Mouse (Mus musculus): ENCODE measurements around the gene C8b. TPM values are rescaled to one million over a fixed set of nuclear protein-coding genes. Genes with fewer than 3 reads are reported as not detected.

The C8b gene
- total RNA-seq, 4 experiments from 2014 or later = 0.24 TPM; not detected in 3

- no peak for DNase-seq
Measured at GRCm38 (mm10) chr4:104810710-104811286, 44.7 kb downstream of the C8b start.

GRCm38 (mm10) chr4:104813617-104814016 is 47.5 kb downstream of the C8b start:
- DNase-seq = no peak

- no peak for DNase-seq
Measured at GRCm38 (mm10) chr4:104816519-104817232, 50.6 kb downstream of the C8b start.

DNA sequence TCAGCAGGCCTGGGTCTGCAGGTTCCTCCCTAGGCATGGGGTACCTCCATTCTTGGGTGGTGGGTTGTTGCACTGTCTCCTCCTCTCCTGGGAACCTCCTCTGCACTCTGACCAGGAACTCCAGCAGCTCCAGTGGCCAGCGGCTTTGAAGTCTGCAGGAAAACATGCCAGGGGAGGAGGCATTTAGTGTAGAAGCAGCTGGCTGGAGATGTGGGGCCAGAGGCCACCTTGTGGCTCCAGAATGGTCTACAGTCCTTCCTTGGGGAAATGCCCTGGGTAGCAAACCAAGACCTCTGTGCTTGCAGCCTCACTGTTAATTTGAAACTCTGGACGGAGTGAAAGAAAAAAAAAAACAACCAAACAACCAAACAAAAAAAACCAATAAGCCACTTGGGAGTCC is 51.4 kb downstream of the C8b start:
- no peak for DNase-seq

GRCm38 (mm10) chr4:104818986-104819385 is 52.9 kb downstream of the C8b start:
- DNase-seq = peak; percentile 49

- DNase-seq = no peak
Measured at GRCm38 (mm10) chr4:104819891-104820290, 53.8 kb downstream of the C8b start.

- DNase-seq = peak; percentile 73
Measured at GRCm38 (mm10) chr4:104823597-104824101, 57.5 kb downstream of the C8b start.

DNA sequence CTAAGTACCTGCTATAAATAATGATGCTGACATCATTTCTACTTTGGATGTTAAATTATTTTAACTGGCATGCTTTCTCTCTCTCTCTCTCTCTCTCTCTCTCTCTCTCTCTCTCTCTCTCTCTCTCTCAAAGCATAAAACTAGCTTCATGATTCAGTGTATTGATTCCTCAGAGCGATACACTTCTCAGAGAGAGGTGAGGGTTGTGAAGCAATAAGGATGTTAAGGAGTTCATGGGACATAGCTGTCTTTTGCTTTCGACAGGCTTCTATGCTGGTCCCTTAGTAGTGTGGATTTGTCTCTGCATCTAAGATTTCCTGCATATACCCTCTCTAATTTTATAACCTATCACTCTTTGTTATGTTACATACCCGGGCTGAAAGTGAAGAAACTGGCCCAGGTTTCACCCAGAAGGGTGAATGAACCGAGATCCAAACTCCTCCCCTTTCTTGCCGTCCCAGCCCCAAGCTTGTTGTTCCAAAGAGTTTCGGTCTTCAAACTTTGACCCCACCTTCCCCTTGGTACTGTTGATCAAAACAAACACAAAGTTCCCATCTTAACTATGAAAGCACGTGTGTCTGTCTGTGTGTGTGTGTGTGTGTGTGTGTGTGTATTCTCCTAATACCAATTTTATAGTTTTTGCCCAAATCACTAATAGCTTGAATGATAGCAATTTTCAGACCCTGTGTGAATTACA is 58.4 kb downstream of the C8b start:
- DNase-seq = no peak

GRCm38 (mm10) chr4:104828939-104829338 is 62.8 kb downstream of the C8b start:
- DNase-seq = no peak

DNA sequence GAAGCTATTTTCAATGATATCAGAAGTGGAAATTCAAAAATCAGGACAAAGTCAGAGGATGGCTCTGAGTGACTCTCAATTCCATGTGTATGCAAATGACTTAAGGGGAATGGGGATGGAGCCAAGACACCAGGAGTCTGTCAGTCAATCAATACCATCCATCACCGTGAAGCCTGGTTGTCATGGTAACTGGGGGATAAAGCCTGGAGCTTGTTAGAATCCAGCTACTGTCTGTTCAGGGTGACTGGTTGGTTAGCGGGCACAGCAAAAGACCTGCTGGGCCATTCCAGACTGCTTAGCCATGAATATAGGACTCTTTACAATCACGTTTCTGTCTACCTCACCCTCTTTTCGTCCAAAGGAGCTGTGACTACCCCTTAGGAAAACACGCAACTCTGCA is 69.0 kb downstream of the C8b start:
- no peak for DNase-seq

GRCm38 (mm10) chr4:104838342-104838741 is 72.2 kb downstream of the C8b start:
- no peak for DNase-seq

- DNase-seq = no peak
Measured at GRCm38 (mm10) chr4:104842204-104842603, 76.1 kb downstream of the C8b start.

GRCm38 (mm10) chr4:104843546-104843945 is 77.4 kb downstream of the C8b start:
- DNase-seq = no peak

Other genes with a start within 250 kb of the C8b start
- gene Gm17662, start 91.0 kb downstream of the C8b start, total RNA-seq (2022) = not detected
- under 1 TPM in 3 of 4 experiments, not detected in 1; 0.17 to 0.35 (median 0.19) TPM for gene C8a, start 110.1 kb downstream of the C8b start, total RNA-seq (2022)
- gene Fyb2, start 147.1 kb downstream of the C8b start, total RNA-seq (2022) = under 1 TPM; 0.24 to 0.64 (median 0.45) TPM

All from adrenal gland, adult 8-10 months (tissue).